ENCODE assay signal across 8 mouse cellular contexts in genomic region chr7:12422855-12423254, GRCm38 (mm10). TPM values are rescaled to one million over a fixed set of nuclear protein-coding genes. Genes with fewer than 3 reads are reported as not detected.
A peak's percentile ranks its signal among the peaks of the same experiment; 100 is the strongest.
DNase-seq lines count a peak whose midpoint lies in the region; ATAC-seq and TF ChIP-seq lines count a peak whose summit lies in the region.

No protein-coding gene starts in this region.

- no peak overlapping the region for H3K9ac ChIP-seq in forebrain, embryonic 11.5 days (ENCODE audit: low read length)
- H3K9ac ChIP-seq in intestine, postnatal 0 days (ENCODE audit: low read depth, low read length), result peak overlapping the region; percentile 72; the same call in 1 of the 2 replicates

- no peaks in the 10 kb centered on the region for H3K4me1 ChIP-seq in forebrain, embryonic 11.5 days (replicated peaks; ENCODE audit: control insufficient read depth, insufficient read depth, low read length)
- 0 out of 2 replicates have a peak, but pooled peaks cover 4% of the 10 kb centered on the region for H3K4me1 ChIP-seq in intestine, postnatal 0 days (replicated peaks; ENCODE audit: control insufficient read depth, insufficient read depth, low read length)

- H3K4me2 ChIP-seq in forebrain, embryonic 11.5 days (ENCODE audit: low read depth, low read length, severe bottlenecking), result peak overlapping the region; percentile 51; the same call in 1 of the 2 replicates
- peak overlapping the region; percentile 77 for H3K4me2 ChIP-seq in intestine, postnatal 0 days (replicated peaks; ENCODE audit: low read depth)
- H3K4me2 ChIP-seq in myocyte (ENCODE audit: low read depth), result peak overlapping the region; percentile 13

- no peaks in the 10 kb centered on the region for H3K9me3 ChIP-seq in forebrain, embryonic 11.5 days (ENCODE audit: control insufficient read depth, low read length)
- no peaks in the 10 kb centered on the region for H3K9me3 ChIP-seq in intestine, postnatal 0 days (ENCODE audit: control insufficient read depth)

- H3K4me3 ChIP-seq in layer of hippocampus, adult 2 months, result peak overlapping the region; percentile 82
- H3K4me3 ChIP-seq in forebrain, embryonic 11.5 days (ENCODE audit: low read depth, low read length), result peak overlapping the region; percentile 40
- H3K4me3 ChIP-seq in intestine, postnatal 0 days (ENCODE audit: low read depth, low read length), result peak overlapping the region; percentile 59
- peak overlapping the region; percentile 32 for H3K4me3 ChIP-seq in myocyte

- no peak for TF ChIP-seq POLR2A in myocyte (IDR thresholded peaks at IDR 0.05; ENCODE audit: insufficient read length, low read depth)

- peak overlapping the region; percentile 92; the same call in 1 of the 2 replicates for H3K27ac ChIP-seq in layer of hippocampus, adult 2 months
- H3K27ac ChIP-seq in forebrain, embryonic 11.5 days (ENCODE audit: low read depth, low read length), result no peak overlapping the region
- H3K27ac ChIP-seq in intestine, postnatal 0 days (ENCODE audit: low read depth, low read length), result no peak overlapping the region

- intact Hi-C loops in left cerebral cortex, postnatal 10 days (cut with DNase I), result no loop called here

- DNase-seq in layer of hippocampus, adult 2 months (ENCODE audit: low spot score in 2 of 2), result no peak
- no peak for DNase-seq in layer of hippocampus, postnatal 14 days (ENCODE audit: low spot score in 2 of 2)
- DNase-seq in forebrain, embryonic 11.5 days (ENCODE audit: low spot score), result no peak
- DNase-seq in left cerebral cortex, postnatal 10 days (ENCODE audit: extremely low spot score in 1 of 2, low spot score in 2 of 2), result no peak
- DNase-seq in cerebellum, adult 8-10 months, result no peak
- DNase-seq in kidney, adult 18-20 months, result no peak

- H3K79me2 ChIP-seq in myocyte (ENCODE audit: control insufficient read depth, insufficient read depth), result no peaks in the 10 kb centered on the region

- H3K36me3 ChIP-seq in forebrain, embryonic 11.5 days (ENCODE audit: control insufficient read depth, insufficient read depth, low read length), result no peaks in the 10 kb centered on the region
- H3K36me3 ChIP-seq in intestine, postnatal 0 days (ENCODE audit: control insufficient read depth, insufficient read depth), result no peaks in the 10 kb centered on the region
- H3K36me3 ChIP-seq in myocyte (ENCODE audit: control insufficient read depth, insufficient read depth), result no peaks in the 10 kb centered on the region

- no peak; the same call in 1 of the 2 replicates for ATAC-seq in forebrain, embryonic 11.5 days (replicated peaks; ENCODE audit: low FRiP score)
- ATAC-seq in intestine, postnatal 0 days, result no peak

- 63% methylated on average over 3 of the region's 3 CpGs for WGBS in forebrain, embryonic 11.5 days
- WGBS in intestine, postnatal 0 days, result 53% methylated on average over 3 of the region's 3 CpGs

- no peak overlapping the region for H3ac ChIP-seq in myocyte (ENCODE audit: control insufficient read depth, insufficient read length)

- no peak for TF ChIP-seq CTCF in layer of hippocampus, adult 2 months (conservative IDR thresholded peaks at IDR 0.05)
- no peak for TF ChIP-seq CTCF in intestine, postnatal 0 days (IDR thresholded peaks at IDR 0.05; ENCODE audit: low read depth)

- H3K27me3 ChIP-seq in forebrain, embryonic 11.5 days (ENCODE audit: control insufficient read depth, insufficient read depth, low read length), result no peaks in the 10 kb centered on the region
- H3K27me3 ChIP-seq in intestine, postnatal 0 days (replicated peaks; ENCODE audit: control insufficient read depth, insufficient read depth, low read length), result no peaks in the 10 kb centered on the region
- H3K27me3 ChIP-seq in myocyte (ENCODE audit: control insufficient read depth, insufficient read depth, insufficient read length), result no peaks in the 10 kb centered on the region

TF ChIP-seq in myocyte, 11 proteins besides CTCF, POLR2A, EP300 and RAD21:
- TF ChIP-seq REST (IDR thresholded peaks at IDR 0.05; ENCODE audit: insufficient read depth, insufficient read length), result no peak
- TF ChIP-seq USF1 (IDR thresholded peaks at IDR 0.05; ENCODE audit: low read depth), result no peak
- TF ChIP-seq MYOD1 (IDR thresholded peaks at IDR 0.05; ENCODE audit: control insufficient read depth in 1 of 3, insufficient read length in 2 of 3, low read depth in 2 of 3), result no peak
- no peak for TF ChIP-seq MAX (IDR thresholded peaks at IDR 0.05; ENCODE audit: low read depth)
- no peak for TF ChIP-seq POLR2AphosphoS2 (IDR thresholded peaks at IDR 0.05; ENCODE audit: insufficient read length, low read depth)
TF ChIP-seq in myocyte: peak in this region for 0.

RNA-seq across cellular contexts. Expression of gene Zfp551, which starts 0.3 kb away (rescaled TPM):
- total RNA-seq in layer of hippocampus, adult 2 months (2021), result 10 to 100 TPM in 1 of 2 experiments, 1 to 10 TPM in 1; 8.5 to 10.1 TPM
- total RNA-seq in layer of hippocampus, postnatal 14 days (2021), result 1 to 10 TPM; 7.6 TPM
- polyA plus RNA-seq in forebrain, embryonic 11.5 days (2014; fragmentation: Nextera tagmentation; extraction: Ambion mirVana), result 3.4 and 3.7 TPM in 2 replicates
- polyA plus RNA-seq in intestine, postnatal 0 days (2015; fragmentation: Nextera tagmentation; extraction: Ambion mirVana), result 2.0 TPM in 2 replicates
- polyA plus RNA-seq in myocyte (2012; fragmentation: generic; extraction: Trizol), result 0.48 TPM
- total RNA-seq in left cerebral cortex, postnatal 10 days (2021), result 1 to 10 TPM; 8.0 to 8.1 TPM

RNA-seq across cellular contexts. Expression of gene Vmn1r84, which starts 53.8 kb away (rescaled TPM):
- not detected for total RNA-seq in layer of hippocampus, adult 2 months (2021)
- total RNA-seq in layer of hippocampus, postnatal 14 days (2021), result not detected
- not detected in 2 replicates for polyA plus RNA-seq in forebrain, embryonic 11.5 days (2014; fragmentation: Nextera tagmentation; extraction: Ambion mirVana)
- not detected in 2 replicates for polyA plus RNA-seq in intestine, postnatal 0 days (2015; fragmentation: Nextera tagmentation; extraction: Ambion mirVana)
- polyA plus RNA-seq in myocyte (2012; fragmentation: generic; extraction: Trizol), result not detected
- total RNA-seq in left cerebral cortex, postnatal 10 days (2021), result not detected

RNA-seq across cellular contexts. Expression of gene Zfp606, which starts 55.2 kb away (rescaled TPM):
- 10 to 100 TPM; 11.7 to 14.6 TPM for total RNA-seq in layer of hippocampus, adult 2 months (2021)
- total RNA-seq in layer of hippocampus, postnatal 14 days (2021), result 10 to 100 TPM; 12.6 to 14.3 TPM
- 47.1 and 49.7 TPM in 2 replicates for polyA plus RNA-seq in forebrain, embryonic 11.5 days (2014; fragmentation: Nextera tagmentation; extraction: Ambion mirVana)
- polyA plus RNA-seq in intestine, postnatal 0 days (2015; fragmentation: Nextera tagmentation; extraction: Ambion mirVana), result 4.5 and 4.8 TPM in 2 replicates
- polyA plus RNA-seq in myocyte (2012; fragmentation: generic; extraction: Trizol), result 1.5 TPM
- 10 to 100 TPM; 14.1 to 15.5 TPM for total RNA-seq in left cerebral cortex, postnatal 10 days (2021)

Comparison
In these comparisons a context has a peak if more than half of its experiments do, and no peak if none do; other contexts are left out.
1. H3K4me3 ChIP-seq: peak in every context shown above with its lines; median percentile 82 in layer of hippocampus, adult 2 months; 59 in intestine, postnatal 0 days; 40 in forebrain, embryonic 11.5 days; 32 in myocyte.
2. H3K4me2 ChIP-seq: peak in every context shown above with its lines; median percentile 77 in intestine, postnatal 0 days; 51 in forebrain, embryonic 11.5 days; 13 in myocyte.